Mouse (Mus musculus) testis, postnatal 14 days (tissue): Measurements from ENCODE around the gene Gmpr2.

Source experiments
- DNase-seq: peaks from one replicate; pipeline ENCODE4 v3.0.0; 2021; ENCODE audit warnings: low spot score

Gmpr2 gene

GRCm38 (mm10) chr14:55726261-55726660 is 54.5 kb downstream of the Gmpr2 start:
- no peak for DNase-seq

DNA sequence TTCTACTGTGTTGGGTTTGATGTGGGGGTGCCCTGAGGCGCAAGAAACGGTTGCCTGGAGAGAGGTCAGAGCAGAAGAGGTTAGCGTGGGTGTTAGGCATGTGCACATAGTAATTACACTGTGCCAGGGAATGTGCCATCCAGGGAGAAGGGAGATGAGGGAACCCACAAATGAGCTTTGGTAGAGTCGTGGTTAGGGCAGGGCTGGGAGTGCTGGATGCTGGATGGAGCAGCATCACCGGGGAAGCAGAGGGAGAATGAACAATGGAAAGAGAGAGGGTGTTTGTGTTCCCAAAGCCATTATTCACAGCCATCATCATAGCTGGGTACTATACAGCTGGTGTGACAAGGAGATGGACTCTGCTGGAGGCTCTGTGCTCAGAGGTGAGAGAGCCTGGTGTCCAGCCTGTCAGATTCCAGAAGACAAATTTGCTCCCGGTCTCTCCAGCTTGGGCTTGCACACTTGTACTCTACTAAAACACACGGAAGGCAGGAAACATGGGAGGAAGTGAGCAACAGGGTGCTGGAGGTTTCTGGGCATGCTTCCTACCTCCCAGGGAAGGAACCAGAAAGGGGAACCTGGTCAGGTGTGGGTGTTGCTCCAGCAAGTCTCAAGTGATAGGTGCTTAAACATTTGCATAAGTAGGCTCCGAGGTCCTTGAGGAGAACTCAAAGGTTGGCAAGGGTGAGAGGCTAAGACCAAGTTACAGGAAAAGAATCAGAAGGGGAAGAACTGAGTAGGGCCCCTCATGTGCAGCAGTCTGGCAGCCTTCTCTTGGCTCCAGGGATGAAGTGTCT is 56.3 kb downstream of the Gmpr2 start:
- DNase-seq: no peak
